Mouse (Mus musculus) erythroblast, embryonic 14.5 days (primary cell): ENCODE measurements around the gene St6galnac3.

Experiments
- GATA1 ChIP-seq: IDR thresholded peaks from 2 replicates; pipeline ENCODE4 v1.6.1; 2012; ENCODE audit warnings: low read length, inconsistent platforms, mixed read lengths
- TAL1 ChIP-seq: IDR thresholded peaks from 3 replicates; pipeline ENCODE4 v1.6.1; 2012; ENCODE audit warnings: low read length, inconsistent platforms, mixed read lengths

- TF ChIP-seq TAL1 (no peak), GATA1 (no peak)
Measured at GRCm38 (mm10) chr3:153761171-153761570, 36.2 kb upstream of the St6galnac3 start.
